Mouse (Mus musculus) embryonic facial prominence, embryonic 14.5 days (tissue): Measurements from ENCODE around the gene BC005624. TPM values are rescaled to one million over a fixed set of nuclear protein-coding genes. Genes with fewer than 3 reads are reported as not detected.

ENCODE experiments used
- ATAC-seq: fragments of 200-750 bp; cut with Nextera tagmentation; 2 replicates; pipeline ENCODE4 v1.8.0; 2017; ENCODE audit warnings: low read depth, moderate number of reproducible peaks, moderate TSS enrichment
- DNase-seq: peaks from one replicate; pipeline ENCODE4 v3.0.0-alpha.2; 2015; ENCODE audit warnings: low spot score
- H3K27ac ChIP-seq: fragments of 300-500 bp; sonication (generic); replicated peaks from 2 replicates; pipeline ENCODE4 v1.5.1; 2014; ENCODE audit warnings: low read depth, mild to moderate bottlenecking, low read length, moderate library complexity
- H3K27me3 ChIP-seq: fragments of 300-500 bp; sonication (generic); replicated peaks from 2 replicates; pipeline ENCODE4 v1.6.1; 2014; ENCODE audit warnings: low read length; ENCODE audit not compliant: control insufficient read depth, insufficient read depth
- H3K36me3 ChIP-seq: fragments of 300-500 bp; sonication (generic); 2 replicates; pipeline ENCODE4 v1.6.1; 2014; ENCODE audit warnings: low read length, mixed read lengths; ENCODE audit not compliant: control insufficient read depth, insufficient read depth
- H3K4me1 ChIP-seq: fragments of 300-500 bp; sonication (generic); 2 replicates; pipeline ENCODE4 v1.6.1; 2014; ENCODE audit warnings: antibody characterized with exemption, low read length; ENCODE audit not compliant: control insufficient read depth, insufficient read depth
- H3K4me2 ChIP-seq: fragments of 300-500 bp; sonication (generic); 2 replicates; pipeline ENCODE4 v1.6.1; 2014; ENCODE audit warnings: low read depth, mild to moderate bottlenecking, low read length, moderate library complexity, mixed read lengths
- H3K4me3 ChIP-seq: fragments of 300-500 bp; sonication (generic); 2 replicates; pipeline ENCODE4 v1.5.1; 2014; ENCODE audit warnings: low read depth, mild to moderate bottlenecking, low read length
- H3K9ac ChIP-seq: fragments of 300-500 bp; sonication (generic); 2 replicates; pipeline ENCODE4 v1.6.1; 2014; ENCODE audit warnings: low read depth, mild to moderate bottlenecking, low read length, moderate library complexity, mixed read lengths
- H3K9me3 ChIP-seq: fragments of 300-500 bp; sonication (generic); 2 replicates; pipeline ENCODE4 v1.6.1; 2016; ENCODE audit warnings: low read length; ENCODE audit not compliant: control insufficient read depth
- WGBS: fragments of 180-500 bp; shearing (Covaris S2); extraction: QIAGEN DNeasy Blood & Tissue Kit; methylation state at CpG from one replicate; pipeline ENCODE4 v1.1.7; 2014; 5-methylcytosine and 5-hydroxymethylcytosine counted together
- polyA plus RNA-seq: library from polyadenylated mRNA; unstranded; fragments of >200 nt; fragmentation: Nextera tagmentation; extraction: Ambion mirVana; gene quantifications from 2 replicates; pipeline ENCODE4 v1.2.1, GENCODE M21; 2014

The BC005624 gene
- 46.7 and 48.1 TPM in 2 replicates for polyA plus RNA-seq

- peak within 1 kb of the TSS; percentile 82 for H3K4me2 ChIP-seq
- DNase-seq, result peak; percentile 100
- peaks cover 33% of the 10 kb centered on the region for H3K36me3 ChIP-seq
- H3K4me1 ChIP-seq, result peaks cover 8% of the 10 kb centered on the region
- WGBS, result 0% methylated on average over 59 of the region's 66 CpGs
- ATAC-seq, result peak; percentile 98
- H3K9me3 ChIP-seq, result no peaks in the 10 kb centered on the region
- peak within 1 kb of the TSS; percentile 44; the same call in 1 of the 2 replicates for H3K27ac ChIP-seq
- H3K4me3 ChIP-seq, result peak within 1 kb of the TSS; percentile 74
- H3K27me3 ChIP-seq, result no peaks in the 10 kb centered on the region
- H3K9ac ChIP-seq, result peak within 1 kb of the TSS; percentile 68
These were observed at the start of gene BC005624, which contains the start of gene Usp20 for GRCm38 (mm10) chr2:30981790-30982513. Gene BC005624, minus strand, starts transcription at chr2:30982201. Gene Usp20, plus strand, starts transcription at chr2:30982279.

- Histone ChIP-seq H3K27me3 (no peaks in the 10 kb centered on the region), H3K4me2 (no peak overlapping the region), H3K36me3 (peaks cover 42% of the 10 kb centered on the region), H3K4me3 (no peak overlapping the region), H3K9ac (no peak overlapping the region), H3K4me1 (no peaks in the 10 kb centered on the region), H3K27ac (no peak overlapping the region), H3K9me3 (no peaks in the 10 kb centered on the region)
- ATAC-seq, result no peak
- DNase-seq, result no peak
- 57% methylated on average over 8 of the region's 8 CpGs for WGBS
These were observed 44.6 kb upstream of the BC005624 start for GRCm38 (mm10) chr2:31026642-31027041.

GRCm38 (mm10) chr2:31025458-31025857 is 43.5 kb upstream of the BC005624 start:
- no peaks in the 10 kb centered on the region for H3K9me3 ChIP-seq
- H3K36me3 ChIP-seq, result peaks cover 39% of the 10 kb centered on the region
- DNase-seq, result no peak
- 72% methylated on average over 3 of the region's 3 CpGs for WGBS
- H3K27me3 ChIP-seq, result no peaks in the 10 kb centered on the region
- H3K9ac ChIP-seq, result no peak overlapping the region
- no peak for ATAC-seq
- H3K4me3 ChIP-seq, result no peak overlapping the region
- H3K4me2 ChIP-seq, result no peak overlapping the region
- no peak overlapping the region for H3K27ac ChIP-seq
- H3K4me1 ChIP-seq, result no peaks in the 10 kb centered on the region

GRCm38 (mm10) chr2:31024618-31025370 is 42.8 kb upstream of the BC005624 start:
- Histone ChIP-seq H3K4me3 (no peak overlapping the region), H3K36me3 (peaks cover 41% of the 10 kb centered on the region), H3K9ac (no peak overlapping the region), H3K4me2 (no peak overlapping the region), H3K27ac (no peak overlapping the region), H3K4me1 (no peaks in the 10 kb centered on the region), H3K27me3 (no peaks in the 10 kb centered on the region), H3K9me3 (no peaks in the 10 kb centered on the region)
- DNase-seq, result peak; percentile 50
- 30% methylated on average over 5 of the region's 5 CpGs for WGBS
- peak; percentile 42; the same call in 1 of the 2 replicates for ATAC-seq

GRCm38 (mm10) chr2:31023940-31024339 is 41.9 kb upstream of the BC005624 start:
- 78% methylated on average over 5 of the region's 5 CpGs for WGBS
- Histone ChIP-seq H3K9ac (no peak overlapping the region), H3K27me3 (no peaks in the 10 kb centered on the region), H3K27ac (no peak overlapping the region), H3K4me3 (no peak overlapping the region), H3K36me3 (peaks cover 40% of the 10 kb centered on the region), H3K4me2 (no peak overlapping the region), H3K9me3 (no peaks in the 10 kb centered on the region), H3K4me1 (no peaks in the 10 kb centered on the region)
- ATAC-seq (no peak), DNase-seq (no peak)

- no peak for DNase-seq
- peaks cover 44% of the 10 kb centered on the region for H3K36me3 ChIP-seq
- H3K27ac ChIP-seq, result no peak overlapping the region
- H3K4me2 ChIP-seq, result no peak overlapping the region
- H3K9me3 ChIP-seq, result no peaks in the 10 kb centered on the region
- no peak overlapping the region for H3K4me3 ChIP-seq
- ATAC-seq, result no peak
- no peak overlapping the region for H3K9ac ChIP-seq
- no peaks in the 10 kb centered on the region for H3K27me3 ChIP-seq
- no peaks in the 10 kb centered on the region for H3K4me1 ChIP-seq
- 81% methylated on average over 2 of the region's 2 CpGs for WGBS
These were observed 38.2 kb upstream of the BC005624 start for GRCm38 (mm10) chr2:31020202-31020601.

GRCm38 (mm10) chr2:31019011-31019410 is 37.0 kb upstream of the BC005624 start:
- H3K36me3 ChIP-seq, result peaks cover 44% of the 10 kb centered on the region
- no peak overlapping the region for H3K4me2 ChIP-seq
- ATAC-seq (no peak), DNase-seq (no peak)
- no peaks in the 10 kb centered on the region for H3K4me1 ChIP-seq
- H3K9ac ChIP-seq, result no peak overlapping the region
- H3K4me3 ChIP-seq, result no peak overlapping the region
- no peak overlapping the region for H3K27ac ChIP-seq
- 95% methylated on average over 8 of the region's 8 CpGs for WGBS
- H3K27me3 ChIP-seq, result no peaks in the 10 kb centered on the region
- no peaks in the 10 kb centered on the region for H3K9me3 ChIP-seq

GRCm38 (mm10) chr2:31018519-31018918 is 36.5 kb upstream of the BC005624 start:
- no peak overlapping the region for H3K4me3 ChIP-seq
- H3K4me2 ChIP-seq, result no peak overlapping the region
- no peak for DNase-seq
- WGBS, result 82% methylated on average over 8 of the region's 8 CpGs
- H3K36me3 ChIP-seq, result peaks cover 44% of the 10 kb centered on the region
- no peak for ATAC-seq
- H3K4me1 ChIP-seq, result no peaks in the 10 kb centered on the region
- no peaks in the 10 kb centered on the region for H3K27me3 ChIP-seq
- no peak overlapping the region for H3K27ac ChIP-seq
- no peak overlapping the region for H3K9ac ChIP-seq
- no peaks in the 10 kb centered on the region for H3K9me3 ChIP-seq
